Mouse (Mus musculus): ENCODE results near the gene Smad3. TPM values are rescaled to one million over a fixed set of nuclear protein-coding genes. Genes with fewer than 3 reads are reported as not detected.
A peak's percentile ranks its signal among the peaks of the same experiment; 100 is the strongest.

The Smad3 gene
- polyA plus RNA-seq, 1 experiment, result 25.5 TPM

DNA sequence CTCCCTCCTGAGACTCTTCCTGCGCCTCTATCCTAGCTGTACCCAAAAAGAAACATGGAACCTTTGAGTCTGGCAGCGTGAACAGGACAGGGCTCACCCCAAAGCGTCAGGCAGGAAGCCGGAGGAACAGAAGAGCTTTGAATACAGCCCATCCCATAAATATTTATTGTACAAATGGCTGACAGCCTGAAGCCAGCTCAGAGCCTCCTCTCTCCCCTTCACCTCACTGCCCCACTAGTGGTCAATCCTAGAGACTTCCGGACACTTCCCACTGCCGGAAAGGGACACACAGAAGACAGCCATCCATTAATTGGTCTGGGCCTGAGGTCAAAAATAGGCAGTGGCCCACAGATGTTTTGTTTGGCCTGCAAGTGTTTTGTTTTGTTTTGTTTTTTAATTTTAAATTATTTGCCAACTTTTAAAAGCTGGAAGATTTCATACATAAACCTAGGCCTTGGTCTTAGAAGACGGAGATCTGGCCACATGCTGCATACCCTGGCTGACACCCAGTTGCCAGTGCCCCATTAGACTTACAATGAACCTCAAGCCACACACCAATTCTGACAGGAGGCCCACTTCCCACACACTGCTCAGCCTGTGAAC, 70.3 kb downstream of the Smad3 start:
- TF ChIP-seq POLR2A (IDR thresholded peaks at IDR 0.05; ENCODE audit: borderline replicate concordance, extremely low read depth, insufficient read depth, insufficient read length, poor library complexity, severe bottlenecking) (no peak), CTCF (IDR thresholded peaks at IDR 0.05; ENCODE audit: borderline replicate concordance, extremely low read depth, insufficient read depth, insufficient read length) (no peak)
- DNase-seq (ENCODE audit: low read depth), result no peak

DNA sequence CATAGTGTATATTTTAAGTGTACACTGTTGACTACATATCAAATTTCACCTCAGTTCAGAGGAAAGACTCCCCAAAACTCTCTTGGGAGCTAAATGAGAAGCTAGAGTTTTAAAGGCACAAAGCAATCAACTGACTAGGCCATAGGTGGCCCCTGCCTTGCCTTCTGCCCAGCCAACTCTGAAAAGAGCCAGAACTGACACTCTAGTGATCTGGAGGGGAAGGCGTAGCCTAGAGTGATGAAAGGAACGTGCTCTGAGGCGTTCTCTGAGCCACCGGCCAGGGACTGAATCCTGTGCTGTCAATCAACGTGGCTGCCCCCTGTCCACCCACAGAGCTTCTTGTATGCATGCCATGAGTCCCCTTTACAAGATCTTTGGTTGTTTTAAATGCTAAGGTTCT, 72.4 kb downstream of the Smad3 start:
- no peak for TF ChIP-seq CTCF (IDR thresholded peaks at IDR 0.05; ENCODE audit: borderline replicate concordance, extremely low read depth, insufficient read depth, insufficient read length)
- TF ChIP-seq POLR2A (IDR thresholded peaks at IDR 0.05; ENCODE audit: borderline replicate concordance, extremely low read depth, insufficient read depth, insufficient read length, poor library complexity, severe bottlenecking), result no peak
- DNase-seq (ENCODE audit: low read depth), result no peak

DNA sequence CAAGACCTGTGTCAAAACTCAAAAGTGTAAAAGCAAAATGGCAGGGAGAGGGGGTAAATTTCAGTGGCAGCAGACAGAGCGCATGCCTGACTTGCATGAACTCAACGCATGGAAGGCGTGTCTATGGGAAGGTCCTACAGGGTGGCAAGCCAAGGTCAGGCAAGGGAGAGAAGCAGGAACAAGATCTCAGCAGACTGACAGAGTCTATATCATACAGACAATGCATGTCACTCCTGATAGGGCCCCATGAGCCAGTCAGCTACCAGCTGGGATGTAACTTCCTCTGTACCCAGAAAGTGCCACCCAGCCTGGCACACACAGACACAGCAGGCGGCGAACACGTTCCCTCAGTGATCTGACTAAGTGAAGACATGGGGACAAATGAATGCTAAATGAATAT, 73.5 kb downstream of the Smad3 start:
- no peak for DNase-seq (ENCODE audit: low read depth)
- no peak for TF ChIP-seq CTCF (IDR thresholded peaks at IDR 0.05; ENCODE audit: borderline replicate concordance, extremely low read depth, insufficient read depth, insufficient read length)
- no peak for TF ChIP-seq POLR2A (IDR thresholded peaks at IDR 0.05; ENCODE audit: borderline replicate concordance, extremely low read depth, insufficient read depth, insufficient read length, poor library complexity, severe bottlenecking)

DNA sequence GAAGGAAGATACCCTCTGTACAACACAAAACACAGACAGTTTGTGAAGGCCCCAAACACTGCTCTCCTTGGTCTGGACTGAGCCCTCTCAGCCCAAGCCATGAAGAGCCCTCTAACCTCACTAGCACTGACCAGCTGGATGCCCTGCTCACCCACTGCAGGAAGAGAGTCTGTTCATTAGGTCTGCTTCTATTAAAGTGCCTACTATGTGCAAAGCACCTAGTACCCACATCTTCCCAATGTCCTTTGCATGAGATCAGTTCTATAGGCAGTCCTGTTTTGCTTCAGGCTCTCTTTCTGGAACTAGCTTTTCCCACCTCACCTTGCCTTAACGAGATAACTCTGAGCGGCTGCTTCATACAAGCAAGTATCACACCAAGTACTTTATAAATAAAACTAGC, 74.9 kb downstream of the Smad3 start:
- TF ChIP-seq POLR2A (IDR thresholded peaks at IDR 0.05; ENCODE audit: borderline replicate concordance, extremely low read depth, insufficient read depth, insufficient read length, poor library complexity, severe bottlenecking) (no peak), CTCF (IDR thresholded peaks at IDR 0.05; ENCODE audit: borderline replicate concordance, extremely low read depth, insufficient read depth, insufficient read length) (no peak)
- DNase-seq (ENCODE audit: low read depth), result no peak

DNA sequence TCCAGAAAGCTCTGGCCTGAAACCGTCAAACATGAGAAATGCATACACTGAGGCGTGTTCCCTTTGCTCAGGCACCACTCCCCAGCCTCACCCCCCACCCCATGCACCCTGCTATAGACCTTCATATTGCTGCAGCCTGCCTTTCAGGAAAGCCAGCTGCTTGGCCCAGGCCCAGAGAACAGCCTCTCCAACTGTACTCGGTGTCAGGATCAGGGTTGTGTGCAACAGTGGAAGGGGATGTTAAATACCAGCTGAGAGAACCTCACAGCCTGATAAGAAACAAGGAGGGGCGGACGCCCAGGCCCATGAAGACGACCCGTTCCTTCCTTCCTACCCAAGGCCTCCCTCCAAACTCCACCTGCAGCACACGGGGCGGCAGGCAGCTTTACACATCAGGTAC, 75.5 kb downstream of the Smad3 start:
- DNase-seq (ENCODE audit: low read depth), result peak; percentile 31
- TF ChIP-seq CTCF (IDR thresholded peaks at IDR 0.05; ENCODE audit: borderline replicate concordance, extremely low read depth, insufficient read depth, insufficient read length), result no peak
- no peak for TF ChIP-seq POLR2A (IDR thresholded peaks at IDR 0.05; ENCODE audit: borderline replicate concordance, extremely low read depth, insufficient read depth, insufficient read length, poor library complexity, severe bottlenecking)

DNA sequence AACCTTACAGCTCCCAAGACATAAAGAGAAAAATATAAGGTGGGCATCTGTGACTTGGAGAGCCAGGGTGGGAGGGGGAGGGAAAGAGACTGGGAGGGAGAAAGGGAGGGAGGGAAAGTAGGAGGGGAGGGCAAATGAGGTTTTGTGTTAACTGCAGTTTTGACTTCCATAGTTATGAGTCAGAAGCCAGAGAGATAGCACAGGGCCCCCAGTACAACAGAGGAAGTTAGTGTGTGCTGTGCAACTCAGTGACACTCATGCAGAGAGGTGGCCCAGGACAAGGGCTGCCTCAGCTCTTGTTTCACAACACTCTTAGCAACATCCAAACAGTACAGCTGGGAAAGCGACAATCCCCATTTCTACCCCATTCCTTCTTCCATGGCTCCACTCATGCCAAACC, 79.7 kb downstream of the Smad3 start:
- TF ChIP-seq POLR2A (IDR thresholded peaks at IDR 0.05; ENCODE audit: borderline replicate concordance, extremely low read depth, insufficient read depth, insufficient read length, poor library complexity, severe bottlenecking) (no peak), CTCF (IDR thresholded peaks at IDR 0.05; ENCODE audit: borderline replicate concordance, extremely low read depth, insufficient read depth, insufficient read length) (no peak)
- no peak for DNase-seq (ENCODE audit: low read depth)

DNA sequence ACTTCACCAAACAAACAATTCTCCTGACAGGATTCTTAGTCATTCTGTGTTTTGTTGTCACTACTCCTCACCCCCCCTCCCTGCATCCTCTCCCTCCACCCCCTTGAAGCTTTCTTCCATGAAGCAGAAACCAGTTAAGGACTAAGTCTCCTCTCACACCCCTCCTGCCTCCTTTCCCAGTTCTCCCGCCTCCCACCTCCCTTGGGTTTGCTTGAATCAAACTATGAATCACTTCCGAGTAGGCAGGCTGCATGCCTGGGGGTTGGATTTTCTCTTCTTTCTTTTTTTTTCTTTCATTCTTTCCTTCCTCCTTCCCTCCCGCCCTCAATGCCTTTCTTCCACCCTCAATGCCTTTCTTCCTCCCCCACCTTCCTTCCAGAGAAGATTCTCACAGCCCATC, 80.2 kb downstream of the Smad3 start:
- TF ChIP-seq POLR2A (IDR thresholded peaks at IDR 0.05; ENCODE audit: borderline replicate concordance, extremely low read depth, insufficient read depth, insufficient read length, poor library complexity, severe bottlenecking), result no peak
- DNase-seq (ENCODE audit: low read depth), result no peak

DNA sequence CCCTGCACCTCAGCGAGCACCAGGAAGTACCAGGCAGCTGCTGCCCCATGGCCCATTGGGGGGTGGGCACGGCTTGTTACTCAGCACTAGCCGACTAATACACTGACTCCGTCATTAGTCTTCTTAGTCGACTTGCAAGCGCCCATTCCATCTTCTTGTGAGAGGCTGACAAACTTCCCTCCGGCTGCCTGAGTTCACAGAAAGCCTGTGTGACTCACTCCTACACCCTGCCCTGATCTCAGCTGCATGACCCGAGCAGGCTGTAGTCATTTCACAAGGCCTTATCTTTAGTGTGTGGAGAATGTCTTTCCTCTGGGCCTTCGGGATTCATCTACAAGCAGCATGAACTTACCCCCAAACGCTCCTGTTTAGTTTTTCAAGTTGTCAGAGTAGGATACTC, 83.2 kb downstream of the Smad3 start:
- no peak for TF ChIP-seq CTCF (IDR thresholded peaks at IDR 0.05; ENCODE audit: borderline replicate concordance, extremely low read depth, insufficient read depth, insufficient read length)
- no peak for TF ChIP-seq POLR2A (IDR thresholded peaks at IDR 0.05; ENCODE audit: borderline replicate concordance, extremely low read depth, insufficient read depth, insufficient read length, poor library complexity, severe bottlenecking)
- DNase-seq (ENCODE audit: low read depth), result no peak

DNA sequence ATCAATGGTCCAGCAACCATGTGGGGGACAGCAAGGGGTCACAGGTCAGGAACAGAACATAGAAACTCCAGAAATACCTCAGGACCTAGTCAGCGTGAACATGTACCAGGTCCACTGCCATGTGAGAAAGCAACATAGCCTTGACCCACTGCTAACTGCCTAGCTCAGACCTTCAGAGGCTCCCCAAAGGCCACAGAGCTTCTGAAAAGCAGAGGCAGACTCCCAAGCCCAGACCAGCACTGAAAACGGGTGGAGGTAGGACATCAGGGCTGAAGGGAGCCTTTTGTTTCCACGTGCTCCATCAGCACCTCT, 84.3 kb downstream of the Smad3 start:
- TF ChIP-seq POLR2A (IDR thresholded peaks at IDR 0.05; ENCODE audit: borderline replicate concordance, extremely low read depth, insufficient read depth, insufficient read length, poor library complexity, severe bottlenecking) (no peak), CTCF (IDR thresholded peaks at IDR 0.05; ENCODE audit: borderline replicate concordance, extremely low read depth, insufficient read depth, insufficient read length) (no peak)

DNA sequence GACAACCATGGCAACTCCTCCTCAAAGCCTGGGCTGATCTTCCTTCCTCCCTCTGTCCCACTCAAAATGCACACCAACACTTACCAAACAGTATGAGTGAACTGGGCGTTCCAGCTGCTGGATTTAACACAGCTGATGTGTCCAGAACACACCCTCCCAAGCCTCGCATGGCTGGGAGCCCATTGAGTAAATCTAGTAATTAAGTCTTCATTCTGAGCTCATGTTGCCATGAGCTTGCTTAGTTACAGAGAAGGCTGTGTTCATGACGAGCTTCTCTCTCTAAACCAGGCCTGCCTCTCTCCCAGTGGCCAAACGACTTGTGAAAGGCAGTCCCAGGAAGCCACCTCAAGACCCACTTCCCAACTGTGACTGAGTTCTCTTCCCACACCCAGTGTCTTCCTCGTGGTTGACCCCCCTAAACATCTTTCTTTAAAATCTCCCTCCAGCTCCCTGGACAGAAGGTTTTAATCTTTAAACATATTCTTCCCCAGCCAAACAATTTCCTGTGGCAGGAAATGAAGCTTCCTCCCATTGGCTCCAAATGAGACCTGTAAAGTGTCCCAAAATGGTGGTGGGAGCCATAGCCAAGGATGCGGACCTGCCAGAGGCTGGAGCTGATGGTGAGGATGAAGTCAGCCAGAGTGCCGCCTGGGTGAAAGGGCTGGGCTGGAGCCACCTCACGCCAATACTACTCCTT, 84.8 kb downstream of the Smad3 start:
- peak; percentile 49 for DNase-seq (ENCODE audit: low read depth)
- TF ChIP-seq POLR2A (IDR thresholded peaks at IDR 0.05; ENCODE audit: borderline replicate concordance, extremely low read depth, insufficient read depth, insufficient read length, poor library complexity, severe bottlenecking) (no peak), CTCF (IDR thresholded peaks at IDR 0.05; ENCODE audit: borderline replicate concordance, extremely low read depth, insufficient read depth, insufficient read length) (no peak)

More for the DNA sequence above, 84.3 kb downstream of the Smad3 start:
- no peak for DNase-seq (ENCODE audit: low read depth)

DNA sequence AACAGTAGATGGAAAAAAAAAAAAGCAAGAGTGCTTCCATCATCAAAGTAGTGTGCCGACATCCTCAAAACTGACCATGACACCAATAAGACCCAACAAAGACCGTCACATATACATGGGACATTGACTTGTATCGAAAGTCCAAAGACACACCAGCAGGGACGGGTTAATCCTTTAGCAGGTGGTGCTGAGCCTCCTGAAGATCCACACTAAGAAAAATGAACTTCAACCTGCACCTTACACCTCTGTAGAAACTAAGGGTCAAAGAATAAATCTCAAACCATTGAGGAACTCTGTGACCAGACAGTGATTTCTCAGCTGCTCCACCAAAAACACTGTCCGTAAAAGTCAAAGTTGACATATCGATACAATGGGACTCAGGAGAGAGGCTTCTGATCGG, 88.0 kb downstream of the Smad3 start:
- TF ChIP-seq CTCF (IDR thresholded peaks at IDR 0.05; ENCODE audit: borderline replicate concordance, extremely low read depth, insufficient read depth, insufficient read length) (no peak), POLR2A (IDR thresholded peaks at IDR 0.05; ENCODE audit: borderline replicate concordance, extremely low read depth, insufficient read depth, insufficient read length, poor library complexity, severe bottlenecking) (no peak)
- no peak for DNase-seq (ENCODE audit: low read depth)

DNA sequence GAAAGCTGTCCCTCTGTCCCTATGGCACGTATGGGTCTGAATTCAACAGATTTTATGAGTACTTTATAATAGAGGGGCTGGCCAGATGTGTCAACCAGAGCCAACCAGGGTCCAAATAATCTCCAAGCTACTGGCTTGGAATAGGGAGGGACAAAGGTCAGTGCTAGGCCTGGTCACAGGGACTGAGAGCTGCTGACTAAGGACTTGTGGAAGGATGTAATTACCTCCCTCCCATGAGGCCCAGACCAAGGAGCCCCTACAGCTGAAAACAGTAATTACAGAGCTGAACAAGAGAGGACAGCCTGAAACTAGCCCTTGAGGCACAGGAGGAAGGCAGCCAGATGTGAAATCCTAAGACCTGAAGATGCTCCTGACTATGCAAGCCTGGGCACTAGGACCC, 89.2 kb downstream of the Smad3 start:
- no peak for TF ChIP-seq CTCF (IDR thresholded peaks at IDR 0.05; ENCODE audit: borderline replicate concordance, extremely low read depth, insufficient read depth, insufficient read length)
- TF ChIP-seq POLR2A (IDR thresholded peaks at IDR 0.05; ENCODE audit: borderline replicate concordance, extremely low read depth, insufficient read depth, insufficient read length, poor library complexity, severe bottlenecking), result no peak
- no peak for DNase-seq (ENCODE audit: low read depth)

Data from brain, embryonic 14.5 days (tissue).